Mouse (Mus musculus): ENCODE data around the gene Kdelc2. TPM values are rescaled to one million over a fixed set of nuclear protein-coding genes. Genes with fewer than 3 reads are reported as not detected.

The Kdelc2 gene
- 3.0 and 3.4 TPM in 2 replicates for polyA plus RNA-seq (2021; fragmentation: Nextera tagmentation)
- long read RNA-seq, experiment 1, partial matches to known transcripts: 1 of 7 reads
- long read RNA-seq, experiment 1, other reads (novel, unspliced or antisense): 2 of 7 reads
- long read RNA-seq, experiment 2, transcript Kdelc2-201 (8 exons, 3,642 nt): major isoform, 23 of 28 reads
- long read RNA-seq, experiment 2, partial matches to known transcripts: 2 of 28 reads
- long read RNA-seq, experiment 2, other reads (novel, unspliced or antisense): 3 of 28 reads

DNA sequence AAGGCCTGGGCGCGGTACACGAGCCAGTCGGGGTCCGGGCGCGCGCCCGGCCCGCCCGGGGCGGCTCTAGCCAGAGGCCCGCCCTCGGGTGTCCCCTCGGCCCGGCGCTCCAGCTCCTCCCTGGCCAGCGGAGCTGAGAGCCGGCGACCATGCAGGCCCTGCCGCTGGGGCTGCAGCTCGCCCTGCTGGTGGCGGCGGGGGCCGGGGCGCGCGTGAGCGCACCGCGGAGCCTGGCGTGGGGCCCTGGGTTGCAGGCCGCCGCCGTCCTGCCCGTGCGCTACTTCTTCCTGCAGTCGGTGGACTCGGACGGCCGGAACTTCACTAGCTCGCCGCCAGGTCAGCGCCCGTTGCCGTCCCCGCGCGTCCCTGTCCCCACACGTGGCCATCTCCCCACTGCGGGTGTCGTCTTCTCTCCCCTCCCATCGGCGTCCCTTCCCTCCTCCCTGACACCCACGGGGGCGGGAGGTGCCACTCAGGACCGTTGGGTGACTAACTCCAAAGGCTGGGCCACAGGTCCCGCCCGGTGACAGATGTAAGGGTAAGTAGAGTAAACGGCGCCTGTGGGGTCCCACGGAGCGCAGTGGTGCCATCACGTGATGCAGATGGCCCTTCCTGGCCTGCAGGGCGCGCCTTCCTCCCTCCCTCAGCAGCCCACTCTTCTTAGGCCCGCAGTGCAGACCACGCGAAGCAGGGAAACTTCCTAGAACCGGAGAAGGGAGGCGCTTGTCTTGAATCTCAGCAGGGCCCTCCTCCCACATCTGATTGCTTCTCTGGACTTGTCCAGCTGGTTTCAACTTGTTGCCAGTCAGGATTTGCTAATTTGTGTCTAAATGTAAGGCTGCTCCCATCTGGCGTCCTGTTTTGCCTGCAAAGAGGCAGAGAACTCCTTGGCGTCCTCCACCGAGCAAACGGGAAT is at the start of gene Kdelc2:
Gene Kdelc2 (plus strand): TSS at position 75 of the 916 bp plus-strand sequence.

DNA sequence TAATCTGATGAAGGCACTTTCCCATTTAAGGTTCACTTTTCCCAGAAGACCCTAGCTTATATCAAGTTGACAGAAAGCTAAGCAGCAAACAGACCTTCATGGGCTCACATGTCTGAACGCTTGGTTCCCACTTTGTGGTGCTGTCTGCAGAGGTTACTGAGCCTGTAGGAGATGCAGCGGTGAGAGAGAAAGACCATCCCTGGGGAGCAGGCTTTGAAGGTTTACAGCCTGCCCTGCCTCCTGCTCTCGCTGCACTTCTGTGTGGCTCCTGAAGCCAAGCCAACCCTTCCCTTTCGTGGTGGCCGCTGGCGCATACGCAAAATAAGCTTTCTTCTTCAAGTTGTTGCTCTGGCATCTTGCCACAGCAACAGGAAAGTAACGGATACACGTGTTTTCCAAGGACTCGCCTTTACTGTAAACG is 18.5 kb downstream of the Kdelc2 start, which contains the start of gene 4930550C14Rik:
Gene 4930550C14Rik (plus strand): TSS at position 35 of the 421 bp plus-strand sequence.

Small RNA genes lying within 50 kb of the gene (microRNA-seq; reads per million reads assigned to microRNA genes)
- gene Mir130c: not detected

Other genes with a start within 250 kb of the Kdelc2 start
- gene Ddx10, start 136.0 kb upstream of the Kdelc2 start, polyA plus RNA-seq (2021; fragmentation: Nextera tagmentation): 9.0 and 10.1 TPM in 2 replicates
- 1.5 and 1.8 TPM in 2 replicates for gene Exph5, start 82.4 kb upstream of the Kdelc2 start, polyA plus RNA-seq (2021; fragmentation: Nextera tagmentation)
- gene 4930550C14Rik, start 18.3 kb downstream of the Kdelc2 start, polyA plus RNA-seq (2021; fragmentation: Nextera tagmentation): 0.31 and 0.53 TPM in 2 replicates
- gene Atm, start 152.7 kb downstream of the Kdelc2 start, polyA plus RNA-seq (2021; fragmentation: Nextera tagmentation): 3.4 and 4.3 TPM in 2 replicates
- 5.8 and 6.6 TPM in 2 replicates for gene Npat, start 153.0 kb downstream of the Kdelc2 start, polyA plus RNA-seq (2021; fragmentation: Nextera tagmentation)
- gene Acat1, start 226.4 kb downstream of the Kdelc2 start, polyA plus RNA-seq (2021; fragmentation: Nextera tagmentation): 58.9 and 61.5 TPM in 2 replicates

Data from layer of hippocampus, adult 6 months (tissue).